Mouse (Mus musculus) intestine, embryonic 16.5 days (tissue): ENCODE data around the gene Sh2d7. TPM values are rescaled to one million over a fixed set of nuclear protein-coding genes. Genes with fewer than 3 reads are reported as not detected.
A peak's percentile ranks its signal among the peaks of the same experiment; 100 is the strongest.

Experiments used
- ATAC-seq: fragments of 200-750 bp; cut with Nextera tagmentation; 2 replicates; pipeline ENCODE4 v1.8.0; 2017; ENCODE audit warnings: moderate TSS enrichment, moderate library complexity
- H3K27ac ChIP-seq: fragments of 300-500 bp; sonication (generic); 2 replicates; pipeline ENCODE4 v1.5.1; 2014; ENCODE audit warnings: mild to moderate bottlenecking, low read length
- H3K27me3 ChIP-seq: fragments of 300-500 bp; sonication (generic); replicated peaks from 2 replicates; pipeline ENCODE4 v1.6.1; 2014; ENCODE audit warnings: low read length, control low read depth, mixed read lengths; ENCODE audit not compliant: control insufficient read depth, insufficient read depth
- H3K36me3 ChIP-seq: fragments of 300-500 bp; sonication (generic); 2 replicates; pipeline ENCODE4 v1.6.1; 2014; ENCODE audit warnings: low read length, control low read depth; ENCODE audit not compliant: control insufficient read depth, insufficient read depth
- H3K4me1 ChIP-seq: fragments of 300-500 bp; sonication (generic); 2 replicates; pipeline ENCODE4 v1.6.1; 2014; ENCODE audit warnings: low read length, control low read depth, mixed read lengths; ENCODE audit not compliant: control insufficient read depth, insufficient read depth
- H3K4me2 ChIP-seq: fragments of 300-500 bp; sonication (generic); 2 replicates; pipeline ENCODE4 v1.6.1; 2014; ENCODE audit warnings: low read depth, low read length, control low read depth
- H3K4me3 ChIP-seq: fragments of 300-500 bp; sonication (generic); 2 replicates; pipeline ENCODE4 v1.5.1; 2014; ENCODE audit warnings: mild to moderate bottlenecking, low read length
- H3K9ac ChIP-seq: fragments of 300-500 bp; sonication (generic); 2 replicates; pipeline ENCODE4 v1.6.1; 2014; ENCODE audit warnings: low read depth, low read length
- H3K9me3 ChIP-seq: fragments of 300-500 bp; sonication (generic); 2 replicates; pipeline ENCODE4 v1.6.1; 2016; ENCODE audit warnings: low read length, control low read depth; ENCODE audit not compliant: control insufficient read depth
- WGBS: fragments of 180-500 bp; shearing (Covaris S2); extraction: QIAGEN DNeasy Blood & Tissue Kit; methylation state at CpG from one replicate; pipeline ENCODE4 v1.1.7; 2014; 5-methylcytosine and 5-hydroxymethylcytosine counted together
- polyA plus RNA-seq: library from polyadenylated mRNA; unstranded; fragments of >200 nt; fragmentation: Nextera tagmentation; extraction: Ambion mirVana; gene quantifications from 2 replicates; pipeline ENCODE4 v1.2.1, GENCODE M21; 2015

Gene Sh2d7
- polyA plus RNA-seq, 1 experiment from 2014 or later, result not detected

GRCm38 (mm10) chr9:54515991-54516390 is 22.8 kb upstream of the Sh2d7 start:
- no peak overlapping the region for H3K9ac ChIP-seq
- H3K4me1 ChIP-seq, result no peaks in the 10 kb centered on the region
- no peak overlapping the region for H3K4me3 ChIP-seq
- no peak overlapping the region for H3K27ac ChIP-seq
- no peaks in the 10 kb centered on the region for H3K36me3 ChIP-seq
- 80% methylated on average over 2 of the region's 2 CpGs for WGBS
- no peaks in the 10 kb centered on the region for H3K27me3 ChIP-seq
- no peaks in the 10 kb centered on the region for H3K9me3 ChIP-seq
- ATAC-seq, result no peak
- no peak overlapping the region for H3K4me2 ChIP-seq

- Histone ChIP-seq H3K9ac (no peak overlapping the region), H3K9me3 (no peaks in the 10 kb centered on the region), H3K27ac (no peak overlapping the region), H3K4me3 (no peak overlapping the region), H3K36me3 (no peaks in the 10 kb centered on the region), H3K4me1 (no peaks in the 10 kb centered on the region), H3K4me2 (no peak overlapping the region), H3K27me3 (no peaks in the 10 kb centered on the region)
- ATAC-seq, result no peak
- 57% methylated on average over 7 of the region's 7 CpGs for WGBS
Observed at GRCm38 (mm10) chr9:54518921-54519320, 19.9 kb upstream of the Sh2d7 start.

GRCm38 (mm10) chr9:54520286-54520685 is 18.5 kb upstream of the Sh2d7 start:
- no peaks in the 10 kb centered on the region for H3K27me3 ChIP-seq
- H3K4me2 ChIP-seq, result no peak overlapping the region
- H3K36me3 ChIP-seq, result no peaks in the 10 kb centered on the region
- H3K27ac ChIP-seq, result no peak overlapping the region
- no peaks in the 10 kb centered on the region for H3K4me1 ChIP-seq
- H3K9ac ChIP-seq, result no peak overlapping the region
- H3K4me3 ChIP-seq, result no peak overlapping the region
- ATAC-seq, result peak; percentile 71
- 53% methylated on average over 4 of the region's 4 CpGs for WGBS
- H3K9me3 ChIP-seq, result no peaks in the 10 kb centered on the region

- Histone ChIP-seq H3K36me3 (no peaks in the 10 kb centered on the region), H3K27me3 (no peaks in the 10 kb centered on the region), H3K4me1 (no peaks in the 10 kb centered on the region), H3K4me2 (no peak overlapping the region), H3K4me3 (no peak overlapping the region), H3K9me3 (no peaks in the 10 kb centered on the region), H3K9ac (no peak overlapping the region), H3K27ac (no peak overlapping the region)
- ATAC-seq, result no peak
- 73% methylated on average over 7 of the region's 7 CpGs for WGBS
Observed at GRCm38 (mm10) chr9:54527694-54528093, 11.1 kb upstream of the Sh2d7 start.

- Histone ChIP-seq H3K27ac (no peak overlapping the region), H3K4me3 (no peak overlapping the region), H3K4me2 (no peak overlapping the region), H3K9me3 (no peaks in the 10 kb centered on the region), H3K36me3 (no peaks in the 10 kb centered on the region), H3K4me1 (no peaks in the 10 kb centered on the region), H3K9ac (no peak overlapping the region), H3K27me3 (no peaks in the 10 kb centered on the region)
- 68% methylated on average over 2 of the region's 2 CpGs for WGBS
- no peak for ATAC-seq
Observed at GRCm38 (mm10) chr9:54529950-54530349, 8.8 kb upstream of the Sh2d7 start.

- Histone ChIP-seq H3K4me2 (no peak overlapping the region), H3K4me1 (no peaks in the 10 kb centered on the region), H3K27me3 (no peaks in the 10 kb centered on the region), H3K9me3 (no peaks in the 10 kb centered on the region), H3K36me3 (no peaks in the 10 kb centered on the region), H3K4me3 (no peak overlapping the region), H3K9ac (no peak overlapping the region), H3K27ac (no peak overlapping the region)
- 87% methylated on average over 6 of the region's 6 CpGs for WGBS
- no peak for ATAC-seq
Observed at GRCm38 (mm10) chr9:54530836-54531235, 7.9 kb upstream of the Sh2d7 start.

- Histone ChIP-seq H3K27me3 (no peaks in the 10 kb centered on the region), H3K4me3 (no peak overlapping the region), H3K27ac (no peak overlapping the region), H3K9me3 (no peaks in the 10 kb centered on the region), H3K36me3 (no peaks in the 10 kb centered on the region), H3K4me1 (no peaks in the 10 kb centered on the region), H3K9ac (no peak overlapping the region), H3K4me2 (no peak overlapping the region)
- ATAC-seq, result no peak
Observed at GRCm38 (mm10) chr9:54531421-54531820, 7.4 kb upstream of the Sh2d7 start.

GRCm38 (mm10) chr9:54532926-54533325 is 5.9 kb upstream of the Sh2d7 start:
- H3K9ac ChIP-seq, result no peak overlapping the region
- ATAC-seq, result no peak
- H3K27ac ChIP-seq, result no peak overlapping the region
- no peak overlapping the region for H3K4me2 ChIP-seq
- H3K27me3 ChIP-seq, result no peaks in the 10 kb centered on the region
- no peaks in the 10 kb centered on the region for H3K36me3 ChIP-seq
- WGBS, result 81% methylated on average over 2 of the region's 2 CpGs
- no peaks in the 10 kb centered on the region for H3K4me1 ChIP-seq
- no peaks in the 10 kb centered on the region for H3K9me3 ChIP-seq
- H3K4me3 ChIP-seq, result no peak overlapping the region

GRCm38 (mm10) chr9:54533975-54534374 is 4.8 kb upstream of the Sh2d7 start:
- no peak overlapping the region for H3K4me2 ChIP-seq
- H3K9ac ChIP-seq, result no peak overlapping the region
- no peak for ATAC-seq
- H3K27me3 ChIP-seq, result no peaks in the 10 kb centered on the region
- H3K9me3 ChIP-seq, result no peaks in the 10 kb centered on the region
- H3K36me3 ChIP-seq, result no peaks in the 10 kb centered on the region
- no peak overlapping the region for H3K27ac ChIP-seq
- no peak overlapping the region for H3K4me3 ChIP-seq
- 53% methylated on average over 5 of the region's 5 CpGs for WGBS
- no peaks in the 10 kb centered on the region for H3K4me1 ChIP-seq

GRCm38 (mm10) chr9:54536236-54536635 is 2.5 kb upstream of the Sh2d7 start:
- Histone ChIP-seq H3K36me3 (no peaks in the 10 kb centered on the region), H3K4me1 (no peaks in the 10 kb centered on the region), H3K27me3 (no peaks in the 10 kb centered on the region), H3K9me3 (no peaks in the 10 kb centered on the region), H3K27ac (no peak overlapping the region), H3K4me2 (no peak overlapping the region), H3K4me3 (no peak overlapping the region), H3K9ac (no peak overlapping the region)
- no peak for ATAC-seq
- WGBS, result 77% methylated on average over 7 of the region's 7 CpGs
